Mouse (Mus musculus): ENCODE measurements at regions not wholly inside any gene's neighbourhood (a gene's known extent, or its start where the extent isn't known, plus 50 kb on each side); places are given as distances from the start of the nearest gene placed in this dataset.

- DNase-seq (ENCODE audit: low spot score) = peak; percentile 24
Measured at GRCm38 (mm10) chr11:71512271-71513066, 237.3 kb upstream of the Wscd1 start.

- no peak for DNase-seq (ENCODE audit: low spot score)
Measured at GRCm38 (mm10) chr11:71513067-71513350, 236.7 kb upstream of the Wscd1 start.

DNA sequence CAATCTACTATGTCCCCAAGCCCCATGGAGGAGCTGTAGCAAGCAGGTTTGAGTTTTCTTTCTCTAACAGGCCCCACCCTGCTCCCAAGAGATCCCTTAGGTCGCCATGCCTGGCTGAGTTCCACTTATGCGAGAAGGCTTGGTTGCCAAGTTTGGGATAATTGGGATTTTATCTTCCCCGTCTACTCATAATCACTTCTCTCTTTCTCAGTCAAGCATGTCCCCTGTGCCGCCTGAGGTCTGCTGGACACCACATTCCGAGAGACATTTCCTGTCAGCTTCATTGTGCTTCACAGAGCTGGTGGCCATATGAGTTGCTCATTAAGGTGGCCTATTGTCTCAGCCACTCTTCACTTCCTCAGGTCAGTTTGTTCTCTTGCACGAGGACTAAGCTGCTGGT, 234.5 kb upstream of the Wscd1 start:
- peak; percentile 54 for DNase-seq (ENCODE audit: low spot score)

DNA sequence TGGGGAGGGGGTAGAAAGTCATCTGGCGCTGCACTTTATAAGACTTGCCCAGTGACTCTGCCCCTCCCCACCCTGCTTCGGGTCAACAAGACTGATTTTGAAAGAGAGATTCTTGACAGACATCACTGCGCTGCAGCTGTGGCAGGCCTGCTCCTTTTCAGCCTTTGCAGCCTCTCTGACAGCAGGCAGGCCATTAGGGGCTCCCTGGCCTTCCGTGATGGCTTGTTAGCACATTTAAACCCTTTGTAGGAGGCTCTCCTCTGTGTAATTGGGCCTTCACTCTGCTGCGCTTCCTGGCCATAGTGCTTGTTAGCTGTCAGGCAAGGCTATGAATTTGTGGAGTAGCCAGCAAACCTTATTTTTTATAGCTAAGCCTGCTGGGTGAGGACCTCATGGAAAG, 232.3 kb upstream of the Wscd1 start:
- no peak for DNase-seq (ENCODE audit: low spot score)

DNA sequence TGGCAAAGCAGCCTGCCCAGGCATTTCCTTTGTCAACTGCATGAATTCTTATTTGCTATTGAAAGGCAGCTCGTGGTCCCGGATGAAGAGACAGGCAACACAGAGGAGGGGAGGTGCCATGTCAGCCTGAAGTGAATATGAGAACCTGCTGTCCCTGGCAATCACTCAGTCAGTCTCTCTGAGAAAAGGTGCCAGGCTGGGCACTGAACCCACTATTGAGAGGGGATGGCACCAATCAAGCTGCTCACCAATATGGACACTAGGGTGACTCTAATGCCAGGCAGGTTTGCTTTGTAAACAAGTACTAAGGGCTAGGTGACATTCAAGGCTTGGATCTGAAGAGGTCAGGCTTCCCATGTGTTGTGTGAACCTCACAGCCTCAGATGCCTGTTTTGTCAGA, 222.0 kb upstream of the Wscd1 start:
- DNase-seq (ENCODE audit: low spot score) = no peak

GRCm38 (mm10) chr11:71528588-71528987, 221.1 kb upstream of the Wscd1 start:
- no peak for DNase-seq (ENCODE audit: low spot score)

- no peak for DNase-seq (ENCODE audit: low spot score)
Measured at GRCm38 (mm10) chr11:71541178-71541845, 208.4 kb upstream of the Wscd1 start.

DNA sequence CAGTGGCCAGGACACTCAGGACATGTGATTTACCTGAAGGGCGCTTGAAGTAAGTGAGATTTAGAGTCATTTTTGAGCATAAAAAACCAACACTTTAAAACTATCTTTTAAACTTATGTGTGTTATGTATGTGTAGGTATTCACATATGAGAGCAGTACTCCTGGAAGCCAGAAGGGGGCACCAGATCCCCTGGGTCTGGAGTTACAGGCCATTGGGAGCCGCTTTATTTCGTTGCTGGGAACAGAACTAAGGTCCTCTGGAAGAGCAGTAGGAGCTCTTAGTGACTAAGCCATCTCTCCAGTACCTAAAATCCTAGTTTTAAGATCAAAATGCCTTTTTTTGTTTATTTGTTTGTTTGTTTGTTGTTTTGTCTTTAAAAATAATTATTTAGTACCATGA, 192.3 kb upstream of the Wscd1 start:
- DNase-seq (ENCODE audit: low spot score) = no peak

DNA sequence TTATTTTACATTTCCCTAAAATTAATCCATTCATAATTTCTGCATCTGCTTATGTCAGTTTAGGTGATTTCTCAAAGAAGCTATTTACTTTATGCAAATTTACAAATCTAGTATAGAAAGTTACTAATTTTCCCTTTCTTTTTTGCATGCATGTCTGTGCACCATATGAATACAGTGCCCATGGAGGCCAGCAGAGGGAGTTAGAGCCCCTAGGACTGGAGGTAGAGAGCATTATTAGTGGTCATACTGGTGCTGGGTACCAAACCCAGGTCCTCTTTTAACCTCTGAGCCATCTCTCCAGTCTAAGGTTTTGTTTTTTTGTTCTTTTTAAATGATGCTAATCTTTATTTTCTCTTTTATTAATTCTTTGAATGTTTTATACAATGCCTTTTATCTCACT, 184.9 kb upstream of the Wscd1 start:
- no peak for DNase-seq (ENCODE audit: low spot score)

DNA sequence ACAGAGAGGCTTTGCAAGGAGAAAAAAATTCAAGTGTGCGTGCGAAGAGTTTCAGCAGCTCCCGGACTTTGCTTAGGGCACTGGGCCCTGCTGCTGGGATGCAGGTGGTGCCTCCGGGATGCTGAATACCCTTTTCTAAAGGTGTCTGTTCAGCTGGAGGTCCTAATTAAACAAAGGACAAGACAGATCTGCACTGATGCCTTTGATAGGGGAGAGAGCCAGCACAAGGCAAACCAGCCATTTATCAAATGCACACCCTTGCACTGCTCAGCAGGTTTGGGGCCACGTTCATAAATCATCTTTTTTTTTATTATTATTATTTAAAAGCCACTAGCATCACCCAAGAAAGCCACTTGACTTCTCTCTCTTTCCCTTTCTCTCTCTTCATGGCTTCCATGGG, 172.9 kb upstream of the Wscd1 start:
- DNase-seq (ENCODE audit: low spot score) = no peak

DNA sequence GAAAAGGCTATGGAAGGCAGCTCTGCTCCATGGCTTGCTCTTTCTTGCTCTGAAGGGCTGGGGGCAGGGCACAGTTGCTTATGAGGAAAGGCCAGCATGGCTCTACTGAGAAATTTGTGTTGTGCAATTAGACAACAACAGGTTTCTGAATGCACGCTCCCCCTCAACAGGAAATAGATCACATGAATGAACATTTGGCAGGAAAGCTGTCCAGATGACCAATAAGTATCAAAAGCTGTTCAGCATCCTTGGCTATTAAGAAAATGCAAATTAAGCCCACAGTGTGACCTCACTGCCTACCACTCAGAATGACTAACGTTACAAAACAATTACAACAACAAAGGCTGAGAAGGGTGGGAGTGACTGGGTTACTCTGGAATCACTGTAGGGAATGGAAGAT, 167.9 kb upstream of the Wscd1 start:
- no peak for DNase-seq (ENCODE audit: low spot score)

- DNase-seq (ENCODE audit: low spot score) = no peak
Measured at GRCm38 (mm10) chr11:71591014-71591413, 158.7 kb upstream of the Wscd1 start.

DNA sequence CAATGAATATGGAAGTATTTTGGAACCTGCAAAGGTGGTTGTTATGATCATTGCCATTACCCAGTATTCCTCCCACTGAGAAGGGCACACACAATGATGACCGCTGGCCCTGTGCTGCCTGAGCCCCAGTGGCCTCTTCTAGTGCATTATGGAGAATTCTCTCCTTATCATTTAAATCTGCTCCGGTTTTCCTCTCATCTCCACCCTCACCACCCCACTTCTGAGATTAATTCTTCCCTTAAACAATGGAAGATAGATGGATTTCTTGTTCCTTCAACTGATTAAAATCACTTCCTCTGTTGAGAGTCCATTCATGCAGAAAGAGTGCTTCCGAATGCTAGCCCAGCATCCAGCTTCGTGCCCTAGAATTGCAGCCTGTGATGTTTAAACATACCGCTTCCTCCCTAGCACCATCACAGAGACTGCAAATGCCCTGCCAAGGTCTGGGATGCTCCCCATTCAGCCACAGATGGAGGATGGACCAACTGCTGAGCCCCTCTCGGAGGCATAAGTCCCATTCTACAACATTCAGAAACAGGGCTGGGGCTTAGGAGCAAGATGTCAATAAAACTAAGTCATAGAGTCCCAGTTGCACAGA, 155.4 kb upstream of the Wscd1 start:
- no peak for DNase-seq (ENCODE audit: low spot score)

DNA sequence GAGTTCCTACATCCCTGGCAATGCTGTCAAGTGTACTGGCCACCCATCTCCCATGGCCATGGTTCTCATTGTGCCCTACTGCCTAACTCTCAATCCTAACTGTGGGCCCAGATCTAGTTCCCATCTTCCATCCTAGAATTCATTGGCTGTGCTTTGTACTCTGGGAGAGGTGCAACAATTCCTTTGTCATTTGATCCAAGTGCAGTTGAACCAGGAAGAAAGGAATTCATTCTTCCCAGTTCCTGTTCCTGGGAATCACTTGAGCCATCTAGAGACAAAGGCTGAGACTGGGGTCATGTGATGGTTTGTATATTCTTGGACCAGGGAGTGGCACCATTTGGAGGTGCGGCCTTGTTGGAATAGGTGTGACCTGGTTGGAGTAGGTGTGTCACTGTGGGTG, 152.0 kb upstream of the Wscd1 start:
- no peak for DNase-seq (ENCODE audit: low spot score)

DNA sequence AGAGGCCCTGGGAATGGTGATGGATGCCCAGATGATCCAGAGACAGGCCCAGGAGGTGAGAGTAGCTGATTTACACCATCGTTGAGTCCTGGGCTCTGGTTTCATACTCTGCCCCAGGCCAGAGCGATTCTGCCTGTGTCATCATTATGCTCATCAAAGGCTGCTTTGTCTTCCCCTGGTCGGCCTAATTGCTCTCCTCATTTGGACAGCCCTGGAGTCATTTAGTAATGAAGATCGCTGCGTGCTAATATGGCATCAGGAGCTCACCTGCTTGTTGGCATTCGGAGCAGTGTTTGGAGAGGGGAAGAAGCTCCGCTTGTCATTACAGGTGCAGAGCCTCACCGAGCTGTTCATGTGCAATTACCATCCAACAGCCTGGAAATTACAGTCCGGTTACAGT, 138.9 kb upstream of the Wscd1 start:
- no peak for DNase-seq (ENCODE audit: low spot score)

DNA sequence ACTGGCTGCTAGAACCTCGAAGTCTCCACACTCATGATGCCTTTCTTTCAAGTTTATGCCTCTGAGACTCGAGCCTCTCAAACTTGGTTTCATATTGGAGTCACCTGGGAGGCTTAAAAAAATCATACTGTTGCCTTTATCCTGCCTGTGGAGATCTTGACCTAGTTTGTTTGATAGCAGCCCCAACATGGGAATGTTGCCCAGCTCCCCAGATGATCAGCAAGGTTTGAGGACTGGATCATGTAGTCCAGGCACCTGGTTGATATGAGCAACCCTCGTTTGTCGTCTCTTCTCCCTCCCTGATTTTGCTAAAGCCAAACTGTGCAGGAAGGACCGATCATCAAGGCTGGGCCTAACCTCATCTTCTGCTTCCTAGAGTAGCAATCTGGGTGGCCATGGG, 134.2 kb upstream of the Wscd1 start:
- DNase-seq (ENCODE audit: low spot score) = no peak

GRCm38 (mm10) chr11:71625501-71626191, 124.1 kb upstream of the Wscd1 start:
- no peak for DNase-seq (ENCODE audit: low spot score)

- DNase-seq (ENCODE audit: low spot score) = no peak
Measured at GRCm38 (mm10) chr11:71636111-71636510, 113.6 kb upstream of the Wscd1 start.

DNA sequence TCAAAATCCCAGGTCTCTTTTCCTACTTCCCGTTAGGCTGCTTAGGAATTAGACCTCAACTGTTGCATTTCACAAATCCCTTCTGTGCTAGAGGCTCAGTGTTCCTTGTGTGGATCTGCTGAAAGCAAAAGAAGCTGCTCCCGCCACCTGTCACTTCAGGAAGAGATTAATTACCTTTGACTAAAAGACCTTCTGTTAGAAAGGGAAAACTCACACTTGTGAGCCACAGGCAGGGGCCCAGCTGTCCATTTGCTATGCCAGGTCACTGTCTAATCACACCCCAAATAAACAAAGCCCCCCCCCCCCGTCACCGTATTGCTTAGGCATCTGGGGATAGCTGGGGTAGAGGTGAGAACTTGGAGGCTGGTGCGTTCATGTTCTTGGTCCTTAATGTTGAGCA, 112.9 kb upstream of the Wscd1 start:
- DNase-seq (ENCODE audit: low spot score) = no peak

- no peak for DNase-seq (ENCODE audit: low spot score)
Measured at GRCm38 (mm10) chr11:71642886-71643285, 106.8 kb upstream of the Wscd1 start.

GRCm38 (mm10) chr11:71651756-71652380, 97.9 kb upstream of the Wscd1 start:
- DNase-seq (ENCODE audit: low spot score) = no peak

DNA sequence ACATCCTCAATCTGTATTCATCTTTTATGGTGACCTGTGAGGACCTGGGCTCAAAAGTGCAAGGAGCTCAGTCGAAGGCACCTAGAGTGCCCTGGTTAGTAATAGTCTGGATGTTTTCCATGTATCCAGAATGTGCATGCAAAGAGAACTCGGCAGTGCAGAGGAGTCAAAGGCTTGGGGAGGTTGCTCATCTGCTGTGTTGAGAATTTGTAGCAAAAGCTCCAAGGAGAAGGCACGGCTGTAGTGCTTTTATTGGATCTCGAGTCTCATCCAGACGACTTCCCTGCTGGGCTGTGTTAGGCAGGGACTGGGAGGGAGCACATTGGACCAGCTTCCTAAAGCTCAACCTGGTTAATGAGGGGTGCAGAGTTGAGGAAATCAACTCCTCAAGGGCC, 97.3 kb upstream of the Wscd1 start:
- DNase-seq (ENCODE audit: low spot score) = no peak
